Mouse (Mus musculus) kidney, postnatal 0 days (tissue): ENCODE measurements around the gene Sco2. TPM values are rescaled to one million over a fixed set of nuclear protein-coding genes. Genes with fewer than 3 reads are reported as not detected.

ENCODE experiments used
- ATAC-seq: fragments of 200-750 bp; cut with Nextera tagmentation; replicated peaks from 2 replicates; pipeline ENCODE4 v1.8.0; 2017; ENCODE audit warnings: low read depth, moderate number of reproducible peaks, moderate TSS enrichment, moderate library complexity; ENCODE audit not compliant: low FRiP score
- DNase-seq: peaks from one replicate; pipeline ENCODE4 v3.0.0-alpha.2; 2016; ENCODE audit warnings: low spot score
- H3K27ac ChIP-seq: fragments of 300-500 bp; sonication (generic); 2 replicates; pipeline ENCODE4 v1.5.1; 2014; ENCODE audit warnings: mild to moderate bottlenecking
- H3K27me3 ChIP-seq: fragments of 300-500 bp; sonication (generic); 2 replicates; pipeline ENCODE4 v1.6.1; 2014; ENCODE audit warnings: low read length, mixed read lengths; ENCODE audit not compliant: insufficient read depth
- H3K36me3 ChIP-seq: fragments of 300-500 bp; sonication (generic); 2 replicates; pipeline ENCODE4 v1.6.1; 2014; ENCODE audit warnings: low read length, mixed read lengths; ENCODE audit not compliant: insufficient read depth
- H3K4me1 ChIP-seq: fragments of 300-500 bp; sonication (generic); replicated peaks from 2 replicates; pipeline ENCODE4 v1.6.1; 2014; ENCODE audit warnings: antibody characterized with exemption, low read length, mixed read lengths; ENCODE audit not compliant: insufficient read depth
- H3K4me2 ChIP-seq: fragments of 300-500 bp; sonication (generic); 2 replicates; pipeline ENCODE4 v1.6.1; 2014; ENCODE audit warnings: mild to moderate bottlenecking, low read length, moderate library complexity, mixed read lengths
- H3K4me3 ChIP-seq: fragments of 300-500 bp; sonication (generic); replicated peaks from 2 replicates; pipeline ENCODE4 v1.5.1; 2014; ENCODE audit warnings: low read depth, low read length
- H3K9ac ChIP-seq: fragments of 300-500 bp; sonication (generic); 2 replicates; pipeline ENCODE4 v1.6.1; 2014; ENCODE audit warnings: low read depth, low read length
- H3K9me3 ChIP-seq: fragments of 300-500 bp; sonication (generic); replicated peaks from 2 replicates; pipeline ENCODE4 v1.6.1; 2016; ENCODE audit warnings: low read length, inconsistent platforms, mixed read lengths
- CTCF ChIP-seq: IDR thresholded peaks from 2 replicates; pipeline ENCODE4 v1.5.1; 2016; ENCODE audit warnings: antibody characterized with exemption, low read depth, mild to moderate bottlenecking, moderate library complexity
- WGBS: fragments of 180-500 bp; shearing (Covaris S2); extraction: QIAGEN DNeasy Blood & Tissue Kit; methylation state at CpG from one replicate; pipeline ENCODE4 v1.1.7; 2014; 5-methylcytosine and 5-hydroxymethylcytosine counted together
- polyA plus RNA-seq: library from polyadenylated mRNA; unstranded; fragments of >200 nt; fragmentation: Nextera tagmentation; extraction: Ambion mirVana; gene quantifications from 2 replicates; pipeline ENCODE4 v1.2.1, GENCODE M21; 2015

Sco2 gene
- polyA plus RNA-seq, 1 experiment from 2014 or later = 11.7 TPM

GRCm38 (mm10) chr15:89352795-89353194, 20.9 kb downstream of the Sco2 start:
- DNase-seq (no peak), ATAC-seq (no peak)
- 98% methylated on average over 12 of the region's 12 CpGs for WGBS
- no peak overlapping the region for H3K9ac ChIP-seq
- no peak overlapping the region for H3K4me2 ChIP-seq
- no peaks in the 10 kb centered on the region for H3K9me3 ChIP-seq
- no peaks in the 10 kb centered on the region; the same call in 1 of the 2 replicates for H3K4me1 ChIP-seq
- no peak overlapping the region for H3K27ac ChIP-seq
- no peak overlapping the region for H3K4me3 ChIP-seq
- no peak for TF ChIP-seq CTCF
- peaks cover 31% of the 10 kb centered on the region for H3K36me3 ChIP-seq
- H3K27me3 ChIP-seq = no peaks in the 10 kb centered on the region

- Histone ChIP-seq H3K9ac (no peak overlapping the region), H3K27ac (no peak overlapping the region), H3K4me2 (no peak overlapping the region), H3K9me3 (no peaks in the 10 kb centered on the region), H3K27me3 (no peaks in the 10 kb centered on the region), H3K4me3 (no peak overlapping the region), H3K4me1 (no peaks in the 10 kb centered on the region; the same call in 1 of the 2 replicates), H3K36me3 (peaks cover 31% of the 10 kb centered on the region)
- 94% methylated on average over 14 of the region's 14 CpGs for WGBS
- ATAC-seq (no peak), DNase-seq (no peak)
- TF ChIP-seq CTCF = no peak
Observed at GRCm38 (mm10) chr15:89352054-89352453, 21.6 kb downstream of the Sco2 start.

GRCm38 (mm10) chr15:89351302-89351701, 22.3 kb downstream of the Sco2 start:
- H3K27ac ChIP-seq = no peak overlapping the region
- ATAC-seq (no peak), DNase-seq (no peak)
- TF ChIP-seq CTCF = no peak
- H3K4me3 ChIP-seq = no peak overlapping the region
- H3K9ac ChIP-seq = no peak overlapping the region
- no peaks in the 10 kb centered on the region for H3K27me3 ChIP-seq
- H3K4me2 ChIP-seq = no peak overlapping the region
- no peaks in the 10 kb centered on the region for H3K9me3 ChIP-seq
- no peaks in the 10 kb centered on the region; the same call in 1 of the 2 replicates for H3K4me1 ChIP-seq
- WGBS = 92% methylated on average over 15 of the region's 15 CpGs
- H3K36me3 ChIP-seq = peaks cover 31% of the 10 kb centered on the region

GRCm38 (mm10) chr15:89350447-89350846, 23.2 kb downstream of the Sco2 start:
- H3K27me3 ChIP-seq = no peaks in the 10 kb centered on the region
- H3K4me3 ChIP-seq = no peak overlapping the region
- TF ChIP-seq CTCF = no peak
- H3K27ac ChIP-seq = no peak overlapping the region
- peaks cover 31% of the 10 kb centered on the region for H3K36me3 ChIP-seq
- H3K9ac ChIP-seq = no peak overlapping the region
- no peaks in the 10 kb centered on the region for H3K9me3 ChIP-seq
- ATAC-seq = no peak
- WGBS = 74% methylated on average over 5 of the region's 5 CpGs
- no peaks in the 10 kb centered on the region; the same call in 1 of the 2 replicates for H3K4me1 ChIP-seq
- H3K4me2 ChIP-seq = no peak overlapping the region
- peak; percentile 22 for DNase-seq

- TF ChIP-seq CTCF = peak; percentile 50
- Histone ChIP-seq H3K9ac (no peak overlapping the region), H3K27ac (no peak overlapping the region), H3K36me3 (no peaks in the 10 kb centered on the region), H3K27me3 (no peaks in the 10 kb centered on the region), H3K4me1 (no peaks in the 10 kb centered on the region), H3K9me3 (no peaks in the 10 kb centered on the region), H3K4me3 (no peak overlapping the region), H3K4me2 (no peak overlapping the region)
- WGBS = 90% methylated on average over 3 of the region's 3 CpGs
- no peak for ATAC-seq
- DNase-seq = no peak
Observed at GRCm38 (mm10) chr15:89343325-89343724, 30.3 kb downstream of the Sco2 start.

GRCm38 (mm10) chr15:89341678-89342077, 32.0 kb downstream of the Sco2 start:
- Histone ChIP-seq H3K27ac (no peak overlapping the region), H3K4me2 (no peak overlapping the region), H3K9me3 (no peaks in the 10 kb centered on the region), H3K4me1 (no peaks in the 10 kb centered on the region), H3K36me3 (no peaks in the 10 kb centered on the region), H3K9ac (no peak overlapping the region), H3K4me3 (no peak overlapping the region), H3K27me3 (no peaks in the 10 kb centered on the region)
- TF ChIP-seq CTCF = peak; percentile 24; the same call in 1 of the 2 replicates
- ATAC-seq = no peak
- 19% methylated on average over 1 of the region's 1 CpGs for WGBS
- no peak for DNase-seq

- Histone ChIP-seq H3K9ac (no peak overlapping the region), H3K9me3 (no peaks in the 10 kb centered on the region), H3K4me3 (no peak overlapping the region), H3K4me1 (no peaks in the 10 kb centered on the region), H3K4me2 (no peak overlapping the region), H3K27me3 (no peaks in the 10 kb centered on the region), H3K36me3 (no peaks in the 10 kb centered on the region), H3K27ac (no peak overlapping the region)
- 83% methylated on average over 3 of the region's 3 CpGs for WGBS
- DNase-seq (no peak), ATAC-seq (no peak)
- TF ChIP-seq CTCF = no peak
Observed at GRCm38 (mm10) chr15:89340136-89340535, 33.5 kb downstream of the Sco2 start.
